ENCODE assay signal across 10 mouse cellular contexts in genomic region chr3:149277812-149278211, GRCm38 (mm10).
"Had no signal": no experiment of that assay in that cellular context is flagged by ENCODE, and none has a peak within 500 bp of the region (broad histone marks: within the 10 kb centered on the region; RNA-seq: fewer than 3 reads in every experiment).

No protein-coding gene starts in this region.

- DNase-seq: lung, adult 18-20 months; lung, embryonic 14.5 days; lung, postnatal 10 days; lung, postnatal 4 days; midbrain, embryonic 14.5 days; right cerebral cortex, postnatal 14 days; thymus, adult 2 months; thymus, postnatal 25 days; thymus, postnatal 4 days had no signal

- ATAC-seq: midbrain, embryonic 16.5 days had no signal
